Mouse (Mus musculus) neural tube, embryonic 15.5 days (tissue): Measurements from ENCODE around the gene Bcas3. TPM values are rescaled to one million over a fixed set of nuclear protein-coding genes. Genes with fewer than 3 reads are reported as not detected.
A peak's percentile ranks its signal among the peaks of the same experiment; 100 is the strongest.

Experiments
- ATAC-seq: fragments of 200-750 bp; cut with Nextera tagmentation; 2 replicates; pipeline ENCODE4 v1.8.0; 2017; ENCODE audit warnings: mild to moderate bottlenecking, moderate TSS enrichment, moderate library complexity; ENCODE audit not compliant: low FRiP score
- H3K27ac ChIP-seq: fragments of 300-500 bp; sonication (generic); replicated peaks from 2 replicates; pipeline ENCODE4 v1.5.1; 2015; ENCODE audit warnings: mild to moderate bottlenecking, inconsistent platforms
- H3K27me3 ChIP-seq: fragments of 300-500 bp; sonication (generic); replicated peaks from 2 replicates; pipeline ENCODE4 v1.6.1; 2015; ENCODE audit warnings: inconsistent platforms
- H3K36me3 ChIP-seq: fragments of 300-500 bp; sonication (generic); 2 replicates; pipeline ENCODE4 v1.6.1; 2015; ENCODE audit warnings: inconsistent platforms
- H3K4me1 ChIP-seq: fragments of 300-500 bp; sonication (generic); 2 replicates; pipeline ENCODE4 v1.6.1; 2015; ENCODE audit warnings: inconsistent platforms
- H3K4me2 ChIP-seq: fragments of 300-500 bp; sonication (generic); 2 replicates; pipeline ENCODE4 v1.6.1; 2015; ENCODE audit warnings: inconsistent platforms, mild to moderate bottlenecking, moderate library complexity
- H3K4me3 ChIP-seq: fragments of 300-500 bp; sonication (generic); replicated peaks from 2 replicates; pipeline ENCODE4 v1.5.1; 2015; ENCODE audit warnings: mild to moderate bottlenecking, inconsistent platforms
- H3K9ac ChIP-seq: fragments of 300-500 bp; sonication (generic); replicated peaks from 2 replicates; pipeline ENCODE4 v1.6.1; 2015; ENCODE audit warnings: mild to moderate bottlenecking, inconsistent platforms
- H3K9me3 ChIP-seq: fragments of 300-500 bp; sonication (generic); replicated peaks from 2 replicates; pipeline ENCODE4 v1.6.1; 2016; ENCODE audit warnings: inconsistent platforms
- WGBS: fragments of 180-500 bp; shearing (Covaris S2); methylation state at CpG from one replicate; pipeline ENCODE4 v1.1.7; 2015; ENCODE audit warnings: mixed read lengths; 5-methylcytosine and 5-hydroxymethylcytosine counted together
- microRNA-seq: library from miRNA; unstranded; fragments of <30 nt; microRNA quantifications from one replicate; pipeline ENCODE4, GENCODE M21; 2017
- polyA plus RNA-seq: library from polyadenylated mRNA; unstranded; fragments of >200 nt; fragmentation: Nextera tagmentation; extraction: Ambion mirVana; gene quantifications from 2 replicates; pipeline ENCODE4 v1.2.1, GENCODE M21; 2015

Bcas3 gene
- polyA plus RNA-seq, 1 experiment from 2014 or later: 31.6 TPM

DNA sequence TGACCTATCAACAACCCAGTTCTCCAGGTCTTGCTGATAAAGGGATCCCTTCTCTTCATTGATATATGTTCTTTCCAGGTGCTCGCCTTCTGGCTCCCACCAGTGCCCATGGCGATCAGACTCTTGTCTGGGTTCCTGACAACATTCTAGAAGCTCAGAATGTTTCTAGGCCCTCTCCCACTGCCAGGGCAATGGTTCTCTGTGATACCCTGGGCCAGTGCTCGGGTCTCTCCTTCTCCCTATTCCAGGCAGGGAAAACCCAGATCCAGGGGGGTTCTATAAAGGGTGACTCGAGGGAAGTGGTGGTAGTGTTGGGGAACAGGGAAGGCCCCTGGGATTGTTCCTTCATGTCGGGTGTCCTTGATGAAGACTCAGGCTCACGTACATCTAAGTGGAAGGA is 497.3 kb downstream of the Bcas3 start, which contains the start of gene Gm11444:
Gene Gm11444, minus strand, starts transcription at position 101 of the 400 bp plus-strand sequence.
- Histone ChIP-seq H3K4me3 (peak within 1 kb of the TSS; percentile 35; the same call in 1 of the 2 replicates), H3K4me1 (no peaks in the 10 kb centered on the region), H3K9me3 (no peaks in the 10 kb centered on the region), H3K36me3 (no peaks in the 10 kb centered on the region), H3K4me2 (peak within 1 kb of the TSS; percentile 61), H3K27ac (no peak within 1 kb of the TSS), H3K9ac (no peak within 1 kb of the TSS), H3K27me3 (peaks cover 28% of the 10 kb centered on the region)
- ATAC-seq: no peak
- 81% methylated on average over 6 of the region's 6 CpGs for WGBS

DNA sequence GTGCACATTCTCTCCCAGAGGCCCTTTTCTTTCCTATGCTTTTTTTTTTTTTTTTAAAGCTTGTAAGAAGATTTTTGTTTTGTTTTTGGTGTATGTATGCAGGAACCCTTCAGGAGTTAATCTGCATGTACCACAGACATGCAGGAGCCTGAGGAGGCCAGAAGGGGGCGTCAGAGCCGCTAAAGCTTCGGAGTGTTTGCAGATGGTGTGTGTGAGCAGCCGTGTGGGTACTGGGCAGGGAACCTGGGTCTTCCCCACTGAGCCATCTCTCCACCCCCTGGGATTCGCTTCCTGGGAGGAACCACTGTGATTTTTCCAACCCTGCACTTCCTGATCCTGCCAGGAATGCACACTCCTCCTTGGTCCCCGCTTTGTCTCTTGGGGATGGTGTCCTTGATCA is 497.8 kb downstream of the Bcas3 start:
- 47% methylated on average over 6 of the region's 6 CpGs for WGBS
- no peaks in the 10 kb centered on the region for H3K36me3 ChIP-seq
- peaks cover 23% of the 10 kb centered on the region for H3K27me3 ChIP-seq
- no peak overlapping the region for H3K4me2 ChIP-seq
- H3K9me3 ChIP-seq: no peaks in the 10 kb centered on the region
- H3K9ac ChIP-seq: no peak overlapping the region
- H3K27ac ChIP-seq: no peak overlapping the region
- no peaks in the 10 kb centered on the region for H3K4me1 ChIP-seq
- no peak overlapping the region for H3K4me3 ChIP-seq
- ATAC-seq: no peak

DNA sequence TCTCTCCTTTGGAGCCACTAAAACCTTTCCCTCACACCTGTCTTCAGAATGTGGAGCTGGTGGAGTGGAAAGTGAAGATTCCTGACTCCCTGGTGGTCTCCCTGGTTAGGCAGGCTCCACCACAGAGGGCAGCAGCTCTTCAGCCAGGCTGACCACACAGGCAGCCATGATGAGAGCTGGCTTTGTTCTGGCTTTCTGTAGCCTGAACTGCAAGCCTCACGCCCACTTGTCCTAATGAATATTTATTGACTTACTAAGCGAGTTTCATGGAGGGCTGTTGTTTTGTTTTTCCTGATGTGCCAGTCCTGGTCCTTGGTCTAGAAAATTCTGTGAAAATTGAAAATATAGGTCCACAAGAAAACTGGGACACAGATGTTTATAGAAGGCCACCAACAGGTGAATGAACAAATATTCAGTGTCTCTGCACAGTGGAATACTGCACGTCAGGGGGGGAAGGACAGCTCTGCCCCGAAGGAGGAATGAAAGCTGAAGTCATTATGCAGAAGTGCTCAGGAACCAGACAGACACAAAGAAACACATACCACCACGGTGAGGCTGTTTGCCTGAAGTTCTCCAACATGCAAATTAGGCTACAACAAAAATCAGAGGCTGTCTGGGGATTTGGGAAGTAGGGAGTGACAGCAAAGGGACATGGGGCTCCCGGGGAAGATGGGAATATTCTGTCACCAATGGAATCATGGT is 505.2 kb downstream of the Bcas3 start:
- Histone ChIP-seq H3K27me3 (no peaks in the 10 kb centered on the region), H3K4me1 (no peaks in the 10 kb centered on the region), H3K36me3 (no peaks in the 10 kb centered on the region), H3K9ac (no peak overlapping the region), H3K9me3 (no peaks in the 10 kb centered on the region), H3K27ac (no peak overlapping the region), H3K4me2 (no peak overlapping the region), H3K4me3 (no peak overlapping the region)
- WGBS: 6% methylated on average over 6 of the region's 6 CpGs
- ATAC-seq: no peak

DNA sequence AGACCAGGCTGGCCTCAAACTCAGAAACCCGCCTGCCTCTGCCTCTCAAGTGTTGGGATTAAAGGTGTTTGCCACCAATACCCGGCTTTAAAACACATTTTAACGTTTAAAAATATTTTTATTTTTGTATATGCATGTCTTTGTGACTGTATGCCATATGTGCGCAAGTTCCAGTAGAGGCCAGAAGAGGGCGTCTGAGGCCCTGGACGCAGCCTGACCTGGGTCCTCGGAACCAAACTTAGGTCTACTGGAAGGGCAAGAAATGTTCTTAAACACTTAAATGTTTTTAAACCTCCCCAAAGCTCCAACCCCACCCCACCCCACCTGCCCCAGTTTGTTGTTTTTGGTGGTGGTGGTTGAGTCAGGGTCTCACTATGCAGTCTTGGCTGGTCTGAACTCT is 511.4 kb downstream of the Bcas3 start:
- no peak overlapping the region for H3K4me3 ChIP-seq

More for the DNA sequence above, 511.4 kb downstream of the Bcas3 start:
- H3K27ac ChIP-seq: no peak overlapping the region
- H3K4me2 ChIP-seq: no peak overlapping the region
- ATAC-seq: no peak
- no peaks in the 10 kb centered on the region for H3K36me3 ChIP-seq
- no peaks in the 10 kb centered on the region for H3K27me3 ChIP-seq
- H3K9ac ChIP-seq: no peak overlapping the region
- no peaks in the 10 kb centered on the region for H3K4me1 ChIP-seq
- H3K9me3 ChIP-seq: no peaks in the 10 kb centered on the region
- WGBS: 43% methylated on average over 7 of the region's 7 CpGs

Small RNA genes lying within 50 kb of the gene (microRNA-seq; reads per million reads assigned to microRNA genes)
- not detected for gene Mir5110

Other genes with a start within 250 kb of the Bcas3 start
- gene Usp32, start 213.0 kb upstream of the Bcas3 start, polyA plus RNA-seq: 9.9 and 10.6 TPM in 2 replicates
- gene 1700125H20Rik, start 182.8 kb upstream of the Bcas3 start, polyA plus RNA-seq: 0.47 and 0.93 TPM in 2 replicates
- 46.7 and 47.0 TPM in 2 replicates for gene Appbp2, start 118.0 kb upstream of the Bcas3 start, polyA plus RNA-seq
- 16.0 and 16.5 TPM in 2 replicates for gene Ppm1d, start 41.9 kb upstream of the Bcas3 start, polyA plus RNA-seq